Mouse (Mus musculus) kidney, adult 11 months (tissue): ENCODE data around the gene Zp1.

Experiments
- DNase-seq: peaks from one replicate; pipeline ENCODE4 v3.0.0; 2022

The Zp1 gene

DNA sequence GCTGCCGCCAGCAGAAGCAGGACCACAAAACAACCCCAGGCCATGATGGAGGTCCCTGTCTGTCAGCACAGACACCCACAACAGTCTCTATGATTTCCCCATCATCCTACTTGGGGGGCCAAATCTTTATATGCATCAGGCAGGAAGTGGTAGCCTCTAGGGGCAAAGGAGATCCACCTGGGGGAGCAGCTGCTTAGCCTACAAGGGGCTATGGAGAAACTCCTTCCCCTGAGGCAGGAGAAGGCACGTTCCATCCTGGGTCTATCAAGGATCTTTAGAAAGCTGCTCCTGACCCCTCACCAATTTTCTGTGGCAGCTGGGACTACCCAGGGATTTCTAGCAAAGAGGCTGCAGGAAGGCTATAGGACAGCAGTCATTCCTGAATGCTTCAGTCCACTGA is at the start of gene Zp1:
Zp1 (minus strand) TSS at position 101 of the 400 bp plus-strand sequence.
- DNase-seq: no peak

- no peak for DNase-seq
Observed at GRCm38 (mm10) chr19:10968578-10968977, 48.1 kb upstream of the Zp1 start.

DNA sequence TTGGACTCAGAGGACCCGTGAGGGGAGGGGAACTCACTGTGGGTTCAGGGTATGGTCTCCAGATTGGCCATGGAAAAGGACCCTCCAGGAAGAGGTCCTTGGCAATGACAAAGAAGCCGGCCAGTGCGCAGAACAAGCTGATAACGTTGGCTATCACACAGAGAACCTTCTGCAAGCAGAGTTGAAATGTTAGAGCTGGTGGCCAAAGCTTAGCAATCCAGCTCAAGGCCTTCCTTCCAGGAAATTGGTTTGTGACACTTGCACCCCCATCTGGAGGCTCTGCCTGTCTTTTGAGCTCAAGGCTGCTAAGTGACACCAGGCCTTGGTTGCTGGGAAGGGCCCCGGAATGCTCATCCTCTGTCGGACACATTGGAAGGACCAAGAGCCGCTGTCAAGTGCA is 45.3 kb upstream of the Zp1 start:
- no peak for DNase-seq

GRCm38 (mm10) chr19:10959978-10960346 is 39.5 kb upstream of the Zp1 start:
- DNase-seq: no peak

- no peak for DNase-seq
Observed at GRCm38 (mm10) chr19:10959085-10959977, 38.9 kb upstream of the Zp1 start.

GRCm38 (mm10) chr19:10952021-10952939 is 31.8 kb upstream of the Zp1 start:
- peak; percentile 8 for DNase-seq

DNA sequence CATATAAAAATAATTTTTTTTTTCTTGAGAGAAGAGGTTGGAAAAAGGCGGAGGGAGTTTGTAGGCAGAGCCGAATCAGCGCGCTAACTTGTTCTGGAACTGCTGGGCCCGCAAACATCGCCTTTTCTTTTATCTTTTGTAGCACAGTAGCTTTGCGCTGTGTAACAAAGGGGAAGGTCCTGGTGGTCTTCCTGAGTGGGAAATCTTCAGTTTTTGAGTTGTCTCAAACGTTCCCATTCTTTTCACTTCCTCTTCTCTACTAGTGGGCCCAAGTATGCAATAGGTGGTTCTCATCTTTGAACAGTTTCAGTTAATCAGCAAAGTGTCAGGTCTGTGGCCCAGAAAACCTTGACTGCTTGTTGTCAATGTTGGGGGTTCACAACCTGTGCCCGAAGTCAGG is 29.1 kb upstream of the Zp1 start:
- no peak for DNase-seq

- peak; percentile 95 for DNase-seq
Observed at GRCm38 (mm10) chr19:10949112-10949511, 28.7 kb upstream of the Zp1 start, which contains the start of gene Ccdc86. TSS of gene Ccdc86 (minus strand) at chr19:10949266.

DNA sequence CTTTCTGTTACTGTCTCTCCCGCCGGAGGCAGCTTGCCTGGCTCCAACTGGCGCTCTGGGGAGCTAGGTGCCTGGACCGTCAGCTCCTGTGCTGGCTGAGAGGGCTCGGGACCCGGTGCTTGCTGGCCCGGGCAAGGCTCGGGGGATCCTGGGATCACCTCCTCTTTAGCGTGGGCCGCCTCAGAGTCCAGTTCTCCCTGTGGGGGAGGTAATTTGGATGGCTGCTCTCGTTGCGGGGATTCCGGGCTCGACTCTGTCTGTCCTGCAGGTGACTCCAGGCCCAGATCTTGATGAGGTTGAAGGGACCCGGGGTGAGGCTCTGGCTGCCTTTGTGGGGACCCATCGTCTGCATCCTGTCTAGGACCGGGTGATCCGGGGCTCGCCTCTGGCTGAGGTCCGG is 28.0 kb upstream of the Zp1 start:
- DNase-seq: peak; percentile 8

GRCm38 (mm10) chr19:10947219-10947618 is 26.8 kb upstream of the Zp1 start:
- no peak for DNase-seq

DNA sequence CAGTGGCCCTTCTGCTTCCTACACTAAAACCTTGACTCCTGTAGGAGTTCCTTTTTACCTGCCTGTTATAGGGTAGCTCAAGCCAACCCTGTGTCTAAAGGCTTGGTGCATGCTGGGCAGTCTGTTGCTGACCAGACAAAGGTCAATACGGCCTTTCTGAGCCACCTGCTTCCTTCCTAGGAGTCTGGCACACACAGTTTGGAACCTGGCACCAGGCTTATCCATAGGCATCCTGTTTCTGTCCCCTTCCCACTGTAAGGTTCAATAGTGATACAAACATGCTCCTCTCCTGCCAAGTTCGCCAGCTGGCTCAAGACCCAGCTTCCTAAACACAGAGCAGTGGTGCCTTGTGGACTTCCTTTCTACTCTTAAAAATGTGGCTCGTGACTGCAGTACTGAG is 26.1 kb upstream of the Zp1 start:
- no peak for DNase-seq

DNA sequence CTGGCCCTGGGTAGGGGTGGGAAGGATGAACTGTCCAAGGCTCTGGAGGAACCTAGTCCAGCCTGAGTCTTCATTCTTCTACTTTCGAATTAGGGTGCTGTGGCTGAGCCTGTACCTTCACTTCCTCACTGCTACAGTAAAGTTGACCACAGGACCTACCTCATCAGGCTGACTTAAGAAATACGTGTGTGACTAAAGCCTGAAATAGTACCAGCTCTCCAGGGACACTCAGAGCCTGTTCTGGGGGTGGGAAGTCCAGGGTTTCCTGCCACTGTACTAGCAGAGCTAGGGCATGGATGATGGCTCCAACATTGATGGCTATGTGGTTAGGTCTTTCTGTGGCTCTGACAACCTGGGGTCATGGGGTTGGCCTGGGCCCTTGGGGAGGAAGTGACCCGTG is 23.5 kb upstream of the Zp1 start:
- DNase-seq: no peak

DNA sequence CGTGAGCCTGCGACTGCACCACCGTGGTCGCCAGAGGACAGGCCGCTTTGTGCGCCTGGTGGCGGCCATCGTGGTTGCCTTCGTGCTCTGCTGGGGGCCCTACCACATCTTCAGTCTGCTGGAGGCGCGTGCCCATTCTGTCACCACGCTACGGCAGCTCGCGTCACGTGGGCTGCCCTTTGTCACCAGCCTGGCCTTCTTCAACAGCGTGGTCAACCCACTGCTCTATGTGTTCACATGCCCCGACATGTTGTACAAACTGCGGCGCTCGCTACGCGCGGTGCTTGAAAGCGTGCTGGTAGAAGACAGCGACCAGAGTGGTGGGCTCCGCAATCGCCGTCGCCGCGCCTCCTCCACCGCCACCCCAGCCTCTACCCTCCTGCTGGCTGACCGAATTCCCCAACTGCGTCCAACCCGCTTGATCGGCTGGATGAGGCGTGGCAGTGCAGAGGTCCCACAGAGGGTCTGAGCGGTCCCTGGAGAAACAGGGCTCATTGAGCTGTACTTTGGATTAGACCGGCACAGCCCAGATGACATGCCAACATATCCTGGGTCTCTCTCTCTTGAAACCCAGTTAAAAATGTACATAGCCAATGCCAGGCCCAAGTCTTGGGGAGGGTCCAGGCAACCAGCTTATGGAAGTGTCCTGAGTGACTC is 20.5 kb upstream of the Zp1 start:
- no peak for DNase-seq

- peak; percentile 62 for DNase-seq
Observed at GRCm38 (mm10) chr19:10940097-10940800, 19.8 kb upstream of the Zp1 start.

- no peak for DNase-seq
Observed at GRCm38 (mm10) chr19:10938771-10939170, 18.3 kb upstream of the Zp1 start.

- DNase-seq: no peak
Observed at GRCm38 (mm10) chr19:10937110-10937563, 16.7 kb upstream of the Zp1 start, which contains the start of gene Ptgdr2. TSS of gene Ptgdr2 (plus strand) at chr19:10937160.

DNA sequence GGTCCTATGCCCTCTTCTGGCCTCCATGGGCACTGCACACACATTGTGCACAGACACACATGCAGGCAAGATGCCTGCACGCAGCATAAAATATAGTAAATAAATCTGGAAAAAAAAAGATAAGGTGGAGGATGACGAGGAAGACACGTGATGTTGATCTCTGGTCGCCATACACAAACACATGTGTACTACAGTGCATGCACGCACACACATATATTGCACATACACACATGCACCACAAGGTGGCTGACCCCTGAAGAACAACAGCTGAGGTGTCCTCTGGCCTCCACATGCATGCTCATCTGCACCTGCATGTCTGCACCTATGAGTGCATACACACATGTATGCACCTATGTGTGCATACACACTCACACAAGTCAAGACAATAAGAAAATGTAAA is 15.6 kb upstream of the Zp1 start:
- no peak for DNase-seq

DNA sequence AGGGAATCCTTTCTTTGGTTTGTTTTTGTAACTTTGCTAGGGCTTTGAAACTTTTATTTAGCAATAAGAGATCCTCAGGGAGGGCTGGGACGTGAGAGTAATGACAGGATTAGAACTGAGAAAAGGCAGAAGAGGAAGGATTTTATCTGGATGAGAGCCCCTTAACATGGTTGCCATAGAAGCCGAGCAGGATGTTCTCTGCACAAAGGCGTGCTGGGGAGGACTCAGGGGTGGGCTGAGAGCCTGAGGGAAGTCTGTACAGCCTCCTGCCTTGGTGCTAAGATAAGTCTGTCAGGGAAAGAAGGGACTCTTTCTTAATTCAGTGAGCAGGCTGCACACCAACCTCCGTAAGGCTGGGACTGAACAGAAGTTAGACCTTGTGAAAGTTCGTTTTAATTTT is 14.6 kb upstream of the Zp1 start:
- no peak for DNase-seq

DNA sequence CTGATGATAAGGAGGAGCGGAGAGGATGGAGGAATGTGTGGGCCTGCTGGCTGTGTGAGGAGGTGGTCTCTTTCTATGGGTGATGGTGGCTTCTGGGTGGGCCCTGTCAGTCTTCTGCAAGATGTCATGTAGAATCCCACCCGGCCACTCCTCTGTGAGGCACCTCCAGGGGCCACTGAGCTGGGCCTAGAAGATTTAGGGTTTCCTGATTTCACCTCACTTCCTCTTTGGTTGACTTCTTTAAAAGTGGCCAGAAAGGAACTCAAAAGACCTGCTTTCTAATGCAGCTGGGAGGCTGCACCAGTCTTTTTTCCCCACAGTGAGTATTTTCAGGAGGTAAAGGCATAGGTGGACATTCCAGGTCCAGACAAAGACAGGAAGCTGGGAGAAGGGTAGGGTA is 10.2 kb upstream of the Zp1 start:
- no peak for DNase-seq

- DNase-seq: no peak
Observed at GRCm38 (mm10) chr19:10926666-10927065, 6.2 kb upstream of the Zp1 start.

DNA sequence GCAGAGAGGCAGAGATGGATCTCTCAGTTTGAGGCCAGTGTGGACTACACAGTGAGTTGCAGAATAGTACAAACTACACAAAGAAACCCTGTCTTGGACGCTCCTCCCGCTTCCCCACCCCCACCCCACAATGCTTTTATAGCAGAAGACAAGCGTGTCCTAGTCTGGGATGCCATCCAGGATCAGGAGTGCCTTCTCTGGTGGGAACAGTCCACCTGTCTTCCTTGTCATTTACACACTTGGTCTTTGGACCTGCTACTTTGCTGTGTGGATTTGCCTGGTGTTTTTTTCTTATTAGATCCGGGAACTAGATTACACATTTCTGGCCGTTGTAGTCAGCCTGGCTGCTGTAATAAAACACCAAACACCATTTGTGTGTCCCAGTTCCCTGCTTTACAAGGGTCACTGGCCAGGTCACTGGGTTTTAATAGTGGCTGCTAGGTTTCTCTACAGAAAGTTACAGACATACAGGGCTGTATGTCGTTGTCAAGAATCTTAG is 5.7 kb upstream of the Zp1 start:
- peak; percentile 41 for DNase-seq

DNA sequence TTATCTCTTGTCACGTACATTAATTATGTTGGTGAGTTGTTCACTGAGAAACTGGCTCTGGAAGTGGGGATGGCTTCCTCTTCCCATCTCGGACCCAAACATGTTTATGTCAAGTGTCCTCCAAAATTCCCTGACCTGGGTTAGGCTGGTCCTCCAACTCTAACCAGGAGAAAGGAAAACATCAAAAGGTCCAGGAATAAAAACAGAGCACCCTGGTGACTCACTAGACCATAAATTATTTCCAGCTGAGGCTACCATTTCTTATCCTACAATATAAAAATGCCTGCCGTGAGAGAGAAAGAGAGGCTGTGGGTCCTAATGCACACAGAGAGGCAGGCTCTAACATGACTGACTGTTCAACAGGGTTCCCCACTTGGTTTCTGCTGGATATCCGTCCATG is 3.8 kb upstream of the Zp1 start:
- no peak for DNase-seq
